Mouse (Mus musculus): Measurements from ENCODE around the gene Gm20388. TPM values are rescaled to one million over a fixed set of nuclear protein-coding genes. Genes with fewer than 3 reads are reported as not detected.

The Gm20388 gene
- polyA plus RNA-seq, 1 experiment from 2014 or later: 5.5 TPM

- DNase-seq (ENCODE audit: extremely low spot score, low spot score): no peak
- Histone ChIP-seq H3K4me1 (peaks cover 45% of the 10 kb centered on the region), H3K9me3 (no peaks in the 10 kb centered on the region), H3K36me3 (replicated peaks) (no peaks in the 10 kb centered on the region), H3K4me3 (no peak overlapping the region), H3K27ac (no peak overlapping the region), H3K27me3 (ENCODE audit: poor library complexity, severe bottlenecking) (peaks cover 63% of the 10 kb centered on the region)
- 45% methylated on average over 4 of the region's 4 CpGs for WGBS
Observed at GRCm38 (mm10) chr8:122737071-122737470, 2826.4 kb downstream of the Gm20388 start.

GRCm38 (mm10) chr8:122737886-122738285, 2827.2 kb downstream of the Gm20388 start:
- H3K27ac ChIP-seq: no peak overlapping the region
- WGBS: 84% methylated on average over 6 of the region's 6 CpGs
- no peaks in the 10 kb centered on the region for H3K9me3 ChIP-seq
- peaks cover 53% of the 10 kb centered on the region for H3K4me1 ChIP-seq
- no peak for DNase-seq (ENCODE audit: extremely low spot score, low spot score)
- H3K36me3 ChIP-seq (replicated peaks): no peaks in the 10 kb centered on the region
- H3K27me3 ChIP-seq (ENCODE audit: poor library complexity, severe bottlenecking): peaks cover 72% of the 10 kb centered on the region
- no peak overlapping the region for H3K4me3 ChIP-seq

- no peaks in the 10 kb centered on the region for H3K9me3 ChIP-seq
- H3K4me1 ChIP-seq: peaks cover 55% of the 10 kb centered on the region
- H3K27me3 ChIP-seq (ENCODE audit: poor library complexity, severe bottlenecking): peaks cover 80% of the 10 kb centered on the region
- no peaks in the 10 kb centered on the region for H3K36me3 ChIP-seq (replicated peaks)
- H3K4me3 ChIP-seq: no peak overlapping the region
- no peak for DNase-seq (ENCODE audit: extremely low spot score, low spot score)
- H3K27ac ChIP-seq: peak overlapping the region; percentile 56
- 26% methylated on average over 11 of the region's 11 CpGs for WGBS
Observed at GRCm38 (mm10) chr8:122739102-122739725, 2828.6 kb downstream of the Gm20388 start.

GRCm38 (mm10) chr8:122742471-122742870, 2831.8 kb downstream of the Gm20388 start:
- H3K4me1 ChIP-seq: peaks cover 64% of the 10 kb centered on the region
- peak overlapping the region; percentile 72; the same call in 1 of the 2 replicates for H3K27ac ChIP-seq
- peak overlapping the region; percentile 5; the same call in 1 of the 2 replicates for H3K4me3 ChIP-seq
- H3K27me3 ChIP-seq (ENCODE audit: poor library complexity, severe bottlenecking): peaks cover 97% of the 10 kb centered on the region
- WGBS: 17% methylated on average over 19 of the region's 19 CpGs
- no peaks in the 10 kb centered on the region for H3K36me3 ChIP-seq (replicated peaks)
- H3K9me3 ChIP-seq: no peaks in the 10 kb centered on the region
- no peak for DNase-seq (ENCODE audit: extremely low spot score, low spot score)

GRCm38 (mm10) chr8:122745022-122745749, 2834.5 kb downstream of the Gm20388 start:
- Histone ChIP-seq H3K9me3 (no peaks in the 10 kb centered on the region), H3K36me3 (replicated peaks) (no peaks in the 10 kb centered on the region), H3K27ac (peak overlapping the region; percentile 78), H3K27me3 (ENCODE audit: poor library complexity, severe bottlenecking) (peaks cover 91% of the 10 kb centered on the region), H3K4me3 (peak overlapping the region; percentile 31), H3K4me1 (peaks cover 56% of the 10 kb centered on the region)
- DNase-seq (ENCODE audit: extremely low spot score, low spot score): no peak
- WGBS: 31% methylated on average over 17 of the region's 17 CpGs

GRCm38 (mm10) chr8:122745750-122746275, 2835.2 kb downstream of the Gm20388 start:
- Histone ChIP-seq H3K27me3 (ENCODE audit: poor library complexity, severe bottlenecking) (peaks cover 84% of the 10 kb centered on the region), H3K4me3 (peak overlapping the region; percentile 31), H3K36me3 (replicated peaks) (no peaks in the 10 kb centered on the region), H3K9me3 (no peaks in the 10 kb centered on the region), H3K4me1 (peaks cover 56% of the 10 kb centered on the region), H3K27ac (peak overlapping the region; percentile 78)
- WGBS: 11% methylated on average over 16 of the region's 16 CpGs
- DNase-seq (ENCODE audit: extremely low spot score, low spot score): peak; percentile 24

GRCm38 (mm10) chr8:122746439-122746838, 2835.8 kb downstream of the Gm20388 start:
- 63% methylated on average over 7 of the region's 7 CpGs for WGBS
- H3K4me1 ChIP-seq: peaks cover 56% of the 10 kb centered on the region
- H3K4me3 ChIP-seq: no peak overlapping the region
- H3K9me3 ChIP-seq: no peaks in the 10 kb centered on the region
- H3K36me3 ChIP-seq (replicated peaks): no peaks in the 10 kb centered on the region
- H3K27ac ChIP-seq: peak overlapping the region; percentile 78
- no peak for DNase-seq (ENCODE audit: extremely low spot score, low spot score)
- peaks cover 80% of the 10 kb centered on the region for H3K27me3 ChIP-seq (ENCODE audit: poor library complexity, severe bottlenecking)

GRCm38 (mm10) chr8:122747825-122748224, 2837.2 kb downstream of the Gm20388 start:
- peaks cover 44% of the 10 kb centered on the region for H3K4me1 ChIP-seq
- H3K9me3 ChIP-seq: no peaks in the 10 kb centered on the region
- H3K36me3 ChIP-seq (replicated peaks): no peaks in the 10 kb centered on the region
- DNase-seq (ENCODE audit: extremely low spot score, low spot score): no peak
- 83% methylated on average over 1 of the region's 1 CpGs for WGBS
- H3K27ac ChIP-seq: no peak overlapping the region
- no peak overlapping the region for H3K4me3 ChIP-seq
- peaks cover 75% of the 10 kb centered on the region for H3K27me3 ChIP-seq (ENCODE audit: poor library complexity, severe bottlenecking)

- Histone ChIP-seq H3K27ac (peak overlapping the region; percentile 18; the same call in 1 of the 2 replicates), H3K4me1 (peaks cover 40% of the 10 kb centered on the region), H3K36me3 (replicated peaks) (no peaks in the 10 kb centered on the region), H3K4me3 (no peak overlapping the region), H3K27me3 (ENCODE audit: poor library complexity, severe bottlenecking) (peaks cover 59% of the 10 kb centered on the region), H3K9me3 (no peaks in the 10 kb centered on the region)
- no peak for DNase-seq (ENCODE audit: extremely low spot score, low spot score)
- WGBS: 73% methylated on average over 6 of the region's 6 CpGs
Observed at GRCm38 (mm10) chr8:122749333-122749958, 2838.8 kb downstream of the Gm20388 start.

GRCm38 (mm10) chr8:122751342-122751741, 2840.7 kb downstream of the Gm20388 start:
- WGBS: 86% methylated on average over 5 of the region's 5 CpGs
- no peak overlapping the region for H3K4me3 ChIP-seq
- no peaks in the 10 kb centered on the region for H3K9me3 ChIP-seq
- H3K4me1 ChIP-seq: peaks cover 21% of the 10 kb centered on the region
- DNase-seq (ENCODE audit: extremely low spot score, low spot score): no peak
- H3K27me3 ChIP-seq (ENCODE audit: poor library complexity, severe bottlenecking): peaks cover 40% of the 10 kb centered on the region
- H3K27ac ChIP-seq: no peak overlapping the region
- no peaks in the 10 kb centered on the region for H3K36me3 ChIP-seq (replicated peaks)

GRCm38 (mm10) chr8:122752111-122752721, 2841.6 kb downstream of the Gm20388 start:
- H3K9me3 ChIP-seq: no peaks in the 10 kb centered on the region
- no peaks in the 10 kb centered on the region for H3K36me3 ChIP-seq (replicated peaks)
- no peak overlapping the region for H3K4me3 ChIP-seq
- DNase-seq (ENCODE audit: extremely low spot score, low spot score): no peak
- WGBS: 88% methylated on average over 29 of the region's 29 CpGs
- peaks cover 31% of the 10 kb centered on the region for H3K27me3 ChIP-seq (ENCODE audit: poor library complexity, severe bottlenecking)
- no peak overlapping the region for H3K27ac ChIP-seq
- peaks cover 12% of the 10 kb centered on the region for H3K4me1 ChIP-seq

- DNase-seq (ENCODE audit: extremely low spot score, low spot score): no peak
- Histone ChIP-seq H3K4me1 (0 out of 2 replicates have a peak, but pooled peaks cover 3% of the 10 kb centered on the region), H3K4me3 (no peak overlapping the region), H3K27ac (no peak overlapping the region), H3K27me3 (ENCODE audit: poor library complexity, severe bottlenecking) (0 out of 2 replicates have a peak, but pooled peaks cover 4% of the 10 kb centered on the region), H3K36me3 (replicated peaks) (no peaks in the 10 kb centered on the region), H3K9me3 (no peaks in the 10 kb centered on the region)
Observed at GRCm38 (mm10) chr8:122758597-122758996, 2848.0 kb downstream of the Gm20388 start.
